Mouse (Mus musculus): ENCODE data around the gene Egfem1. TPM values are rescaled to one million over a fixed set of nuclear protein-coding genes. Genes with fewer than 3 reads are reported as not detected.

Gene Egfem1
- total and polyA plus RNA-seq, 3 experiments = not detected

- dilution Hi-C loops (cut with MboI; ENCODE audit: extremely low pct_ligation_motif_present, extremely low pct_unique_long_range_greater_than_20kb, low sequenced_read_pairs) (no loop called here), in situ Hi-C loops (cut with MboI; ENCODE audit: low pct_ligation_motif_present, low pct_unique_long_range_greater_than_20kb, low sequenced_read_pairs) (no loop called here)
- Histone ChIP-seq H3K36me3 (replicated peaks in 1 of 2; ENCODE audit: control insufficient read depth in 1 of 2, insufficient read depth in 1 of 2, low read length in 1 of 2) (no peaks in the 10 kb centered on the region), H3K4me1 (ENCODE audit: control insufficient read depth in 1 of 2, insufficient read depth in 2 of 2) (no peaks in the 10 kb centered on the region), H3K79me2 (replicated peaks; ENCODE audit: control insufficient read depth, extremely low read depth, insufficient read depth, poor library complexity, severe bottlenecking) (no peaks in the 10 kb centered on the region), H3K27me3 (replicated peaks) (no peaks in the 10 kb centered on the region), H3K27ac (ENCODE audit: insufficient read depth, low read depth) (no peak overlapping the region), H3K9me3 (replicated peaks; ENCODE audit: low read length) (peaks cover 44% of the 10 kb centered on the region), H3K9ac (ENCODE audit: insufficient read depth, low read depth) (no peak overlapping the region), H3K4me3 (replicated peaks in 1 of 3; ENCODE audit: low read depth in 2 of 3, low read length in 2 of 3, poor library complexity in 1 of 3) (no peak overlapping the region), H3K4me2 (ENCODE audit: insufficient read depth, low read depth, poor library complexity, severe bottlenecking) (no peak overlapping the region)
- TF ChIP-seq CHD2 (IDR thresholded peaks at IDR 0.05; ENCODE audit: low read length) = no peak
- TF ChIP-seq UBTF (IDR thresholded peaks at IDR 0.05; ENCODE audit: low read depth, low read length) = no peak
- no peak for TF ChIP-seq MAZ (IDR thresholded peaks at IDR 0.05; ENCODE audit: low read depth, low read length)
- no peak for TF ChIP-seq KAT2A (IDR thresholded peaks at IDR 0.05; ENCODE audit: insufficient replicate concordance, low read length)
- TF ChIP-seq MYC (IDR thresholded peaks at IDR 0.05; ENCODE audit: low read depth, low read length) = no peak
- TF ChIP-seq HCFC1 (IDR thresholded peaks at IDR 0.05; ENCODE audit: low read depth, low read length) = no peak
- no peak for TF ChIP-seq JUND (conservative IDR thresholded peaks at IDR 0.05; ENCODE audit: low read depth, low read length)
- no peak for TF ChIP-seq ELF1 (IDR thresholded peaks at IDR 0.05; ENCODE audit: low read depth, low read length)
- peak; percentile 27 for TF ChIP-seq RAD21 (IDR thresholded peaks at IDR 0.05; ENCODE audit: low read depth, low read length)
- TF ChIP-seq CTCF (conservative IDR thresholded peaks at IDR 0.05 in 1 of 2, IDR thresholded peaks at IDR 0.05 in 1 of 2; ENCODE audit: low read depth in 2 of 2, low read length in 2 of 2) = peak in 1 of 2 experiments; percentile 27; a peak in 1 of 4 replicates
- no peak for TF ChIP-seq MAFK (IDR thresholded peaks at IDR 0.05; ENCODE audit: insufficient replicate concordance, low read length)
- TF ChIP-seq ZC3H11A (IDR thresholded peaks at IDR 0.05; ENCODE audit: low read depth, low read length) = no peak
- DNase-seq (ENCODE audit: extremely low read depth) = no peak
Measured at GRCm38 (mm10) chr3:29036146-29036545, 45.7 kb upstream of the Egfem1 start.

GRCm38 (mm10) chr3:29036620-29037019 lies 45.2 kb upstream of the Egfem1 start:
- dilution Hi-C loops (cut with MboI; ENCODE audit: extremely low pct_ligation_motif_present, extremely low pct_unique_long_range_greater_than_20kb, low sequenced_read_pairs) (no loop called here), in situ Hi-C loops (cut with MboI; ENCODE audit: low pct_ligation_motif_present, low pct_unique_long_range_greater_than_20kb, low sequenced_read_pairs) (no loop called here)
- TF ChIP-seq IRF4 (IDR thresholded peaks at IDR 0.05; ENCODE audit: low read depth, low read length) = no peak
- TF ChIP-seq MAX (IDR thresholded peaks at IDR 0.05; ENCODE audit: low read length) = no peak
- TF ChIP-seq ZC3H11A (IDR thresholded peaks at IDR 0.05; ENCODE audit: low read depth, low read length) = no peak
- TF ChIP-seq MAFK (IDR thresholded peaks at IDR 0.05; ENCODE audit: insufficient replicate concordance, low read length) = no peak
- no peak for TF ChIP-seq GABPA (IDR thresholded peaks at IDR 0.05; ENCODE audit: insufficient replicate concordance, low read depth, low read length)
- no peak for TF ChIP-seq CHD1 (IDR thresholded peaks at IDR 0.05; ENCODE audit: low read depth, low read length)
- no peak for TF ChIP-seq MYC (IDR thresholded peaks at IDR 0.05; ENCODE audit: low read depth, low read length)
- TF ChIP-seq USF2 (conservative IDR thresholded peaks at IDR 0.05; ENCODE audit: low read depth, low read length) = no peak
- TF ChIP-seq PAX5 (IDR thresholded peaks at IDR 0.05; ENCODE audit: low read length) = no peak
- TF ChIP-seq EP300 (IDR thresholded peaks at IDR 0.05; ENCODE audit: low read length) = no peak
- no peak for TF ChIP-seq USF1 (IDR thresholded peaks at IDR 0.05; ENCODE audit: low read depth, low read length)
- no peak for TF ChIP-seq E2F4 (IDR thresholded peaks at IDR 0.05; ENCODE audit: insufficient replicate concordance, low read depth, low read length)
- TF ChIP-seq HCFC1 (IDR thresholded peaks at IDR 0.05; ENCODE audit: low read depth, low read length) = no peak
- no peak for TF ChIP-seq ZNF384 (IDR thresholded peaks at IDR 0.05; ENCODE audit: low read depth, low read length)
- no peak for TF ChIP-seq TCF12 (IDR thresholded peaks at IDR 0.05; ENCODE audit: low read depth, low read length)
- TF ChIP-seq BHLHE40 (IDR thresholded peaks at IDR 0.05; ENCODE audit: low read depth, low read length) = no peak
- TF ChIP-seq POLR2AphosphoS2 (IDR thresholded peaks at IDR 0.05; ENCODE audit: low read depth, low read length) = no peak
- no peak for TF ChIP-seq MAZ (IDR thresholded peaks at IDR 0.05; ENCODE audit: low read depth, low read length)
- no peak for TF ChIP-seq SMC3 (IDR thresholded peaks at IDR 0.05; ENCODE audit: low read depth, low read length)
- no peaks in the 10 kb centered on the region for H3K79me2 ChIP-seq (replicated peaks; ENCODE audit: control insufficient read depth, extremely low read depth, insufficient read depth, poor library complexity, severe bottlenecking)
- no peak for DNase-seq (ENCODE audit: extremely low read depth)
- H3K27ac ChIP-seq (ENCODE audit: insufficient read depth, low read depth) = no peak overlapping the region
- no peaks in the 10 kb centered on the region for H3K36me3 ChIP-seq (replicated peaks in 1 of 2; ENCODE audit: control insufficient read depth in 1 of 2, insufficient read depth in 1 of 2, low read length in 1 of 2)
- no peak overlapping the region for H3K4me3 ChIP-seq (replicated peaks in 1 of 3; ENCODE audit: low read depth in 2 of 3, low read length in 2 of 3, poor library complexity in 1 of 3)
- H3K9me3 ChIP-seq (replicated peaks; ENCODE audit: low read length) = peaks cover 48% of the 10 kb centered on the region
- H3K4me2 ChIP-seq (ENCODE audit: insufficient read depth, low read depth, poor library complexity, severe bottlenecking) = no peak overlapping the region
- no peaks in the 10 kb centered on the region for H3K27me3 ChIP-seq (replicated peaks)
- no peaks in the 10 kb centered on the region for H3K4me1 ChIP-seq (ENCODE audit: control insufficient read depth in 1 of 2, insufficient read depth in 2 of 2)
- H3K9ac ChIP-seq (ENCODE audit: insufficient read depth, low read depth) = no peak overlapping the region
